Mouse (Mus musculus): Measurements from ENCODE around the gene Rnf212b.

The Rnf212b gene

GRCm38 (mm10) chr14:54874165-54874564 lies 60.2 kb downstream of the Rnf212b start:
- DNase-seq (ENCODE audit: low spot score in 2 of 2) = no peak

GRCm38 (mm10) chr14:54875844-54876538 lies 62.0 kb downstream of the Rnf212b start:
- no peak for DNase-seq (ENCODE audit: low spot score in 2 of 2)

GRCm38 (mm10) chr14:54876539-54877047 lies 62.7 kb downstream of the Rnf212b start:
- peak; percentile 38 to 54 for DNase-seq (ENCODE audit: low spot score in 2 of 2)

GRCm38 (mm10) chr14:54877048-54877715 lies 63.2 kb downstream of the Rnf212b start, which contains the start of gene Ppp1r3e:
Gene Ppp1r3e, minus strand, starts transcription at chr14:54877550.
- peak; percentile 12 to 28 for DNase-seq (ENCODE audit: low spot score in 2 of 2)

- DNase-seq (ENCODE audit: low spot score in 2 of 2) = peak; percentile 11 to 20
Measured at GRCm38 (mm10) chr14:54883154-54884021, 69.4 kb downstream of the Rnf212b start, which contains the start of the genes Bcl2l2 and Gm20521. Gene Bcl2l2, plus strand, starts transcription at chr14:54883377. Gene Gm20521, plus strand, starts transcription at chr14:54883441.

- DNase-seq (ENCODE audit: low spot score in 2 of 2) = no peak
Measured at GRCm38 (mm10) chr14:54884022-54884712, 70.2 kb downstream of the Rnf212b start.

GRCm38 (mm10) chr14:54885309-54885708 lies 71.4 kb downstream of the Rnf212b start:
- DNase-seq (ENCODE audit: low spot score in 2 of 2) = no peak

GRCm38 (mm10) chr14:54892200-54892599 lies 78.3 kb downstream of the Rnf212b start, which contains the start of gene Pabpn1:
Gene Pabpn1, plus strand, starts transcription at chr14:54892500.
- DNase-seq (ENCODE audit: low spot score in 2 of 2) = no peak

- DNase-seq (ENCODE audit: low spot score in 2 of 2) = peak; percentile 99
Measured at GRCm38 (mm10) chr14:54893651-54894181, 79.8 kb downstream of the Rnf212b start.

- peak; percentile 49 to 51 for DNase-seq (ENCODE audit: low spot score in 2 of 2)
Measured at GRCm38 (mm10) chr14:54894296-54895151, 80.6 kb downstream of the Rnf212b start.

GRCm38 (mm10) chr14:54897445-54897844 lies 83.5 kb downstream of the Rnf212b start:
- DNase-seq (ENCODE audit: low spot score in 2 of 2) = no peak

- DNase-seq (ENCODE audit: low spot score in 2 of 2) = peak; percentile 52 to 60
Measured at GRCm38 (mm10) chr14:54900383-54900782, 86.4 kb downstream of the Rnf212b start.

GRCm38 (mm10) chr14:54903641-54904040 lies 89.7 kb downstream of the Rnf212b start:
- no peak for DNase-seq (ENCODE audit: low spot score in 2 of 2)
